Mouse (Mus musculus) midbrain, embryonic 11.5 days (tissue): ENCODE results near the gene Kif2c. TPM values are rescaled to one million over a fixed set of nuclear protein-coding genes. Genes with fewer than 3 reads are reported as not detected.
A peak's percentile ranks its signal among the peaks of the same experiment; 100 is the strongest.

Source experiments
- ATAC-seq: fragments of 200-750 bp; cut with Nextera tagmentation; 2 replicates; pipeline ENCODE4 v1.8.0; 2017; ENCODE audit warnings: moderate TSS enrichment, moderate library complexity; ENCODE audit not compliant: low FRiP score
- DNase-seq: peaks from one replicate; pipeline ENCODE4 v3.0.0; 2015; ENCODE audit warnings: low spot score; ENCODE audit errors: missing footprints
- H3K27ac ChIP-seq: fragments of 300-500 bp; sonication (generic); 2 replicates; pipeline ENCODE4 v1.5.1; 2014; ENCODE audit warnings: low read depth, low read length
- H3K27me3 ChIP-seq: fragments of 300-500 bp; sonication (generic); 2 replicates; pipeline ENCODE4 v1.6.1; 2014; ENCODE audit warnings: mild to moderate bottlenecking, low read length, moderate library complexity, mixed read lengths; ENCODE audit not compliant: control insufficient read depth, insufficient read depth
- H3K36me3 ChIP-seq: fragments of 300-500 bp; sonication (generic); 2 replicates; pipeline ENCODE4 v1.6.1; 2014; ENCODE audit warnings: mild to moderate bottlenecking, low read length, moderate library complexity, mixed read lengths; ENCODE audit not compliant: control insufficient read depth, insufficient read depth
- H3K4me1 ChIP-seq: fragments of 300-500 bp; sonication (generic); 2 replicates; pipeline ENCODE4 v1.6.1; 2014; ENCODE audit warnings: low read length; ENCODE audit not compliant: control insufficient read depth, insufficient read depth
- H3K4me2 ChIP-seq: fragments of 300-500 bp; sonication (generic); 2 replicates; pipeline ENCODE4 v1.6.1; 2014; ENCODE audit warnings: mild to moderate bottlenecking, moderate library complexity
- H3K4me3 ChIP-seq: fragments of 300-500 bp; sonication (generic); 2 replicates; pipeline ENCODE4 v1.5.1; 2014; ENCODE audit warnings: low read depth, low read length
- H3K9ac ChIP-seq: fragments of 300-500 bp; sonication (generic); 2 replicates; pipeline ENCODE4 v1.6.1; 2014; ENCODE audit warnings: low read length
- H3K9me3 ChIP-seq: fragments of 300-500 bp; sonication (generic); 2 replicates; pipeline ENCODE4 v1.6.1; 2016; ENCODE audit warnings: low read length; ENCODE audit not compliant: control insufficient read depth
- WGBS: fragments of 180-500 bp; shearing (Covaris S2); extraction: QIAGEN DNeasy Blood & Tissue Kit; methylation state at CpG from one replicate; pipeline ENCODE4 v1.1.7; 2014; 5-methylcytosine and 5-hydroxymethylcytosine counted together
- microRNA-seq: library from miRNA; unstranded; fragments of <30 nt; microRNA quantifications from one replicate; pipeline ENCODE4, GENCODE M21; 2017
- polyA plus RNA-seq: library from polyadenylated mRNA; unstranded; fragments of >200 nt; fragmentation: Nextera tagmentation; extraction: Ambion mirVana; gene quantifications from 2 replicates; pipeline ENCODE4 v1.2.1, GENCODE M21; 2014

Kif2c gene
- polyA plus RNA-seq, 1 experiment from 2014 or later = 103 TPM

DNA sequence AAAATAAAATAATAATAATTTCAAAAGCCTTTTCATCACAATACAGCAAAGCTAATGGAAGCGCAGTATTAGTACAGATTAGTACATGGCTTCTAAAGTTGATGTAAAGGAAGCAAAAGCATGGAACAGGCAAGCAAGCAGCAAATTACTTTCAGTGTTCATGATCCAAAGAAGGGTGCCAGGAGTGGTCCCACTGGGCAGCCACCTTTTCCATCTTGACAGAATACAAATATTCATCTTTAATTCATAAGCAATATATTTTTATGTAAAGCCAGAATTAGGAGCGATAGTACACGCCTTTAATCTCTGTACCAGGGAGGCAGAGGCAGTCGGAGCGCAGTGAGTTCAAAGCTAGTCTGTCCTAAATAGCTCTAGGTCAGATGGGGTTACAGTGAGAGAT is 62.8 kb downstream of the Kif2c start:
- Histone ChIP-seq H3K4me1 (peaks cover 6% of the 10 kb centered on the region), H3K27ac (peak overlapping the region; percentile 84), H3K9me3 (no peaks in the 10 kb centered on the region), H3K27me3 (no peaks in the 10 kb centered on the region), H3K4me2 (peak overlapping the region; percentile 99), H3K9ac (peak overlapping the region; percentile 78), H3K4me3 (peak overlapping the region; percentile 67), H3K36me3 (no peaks in the 10 kb centered on the region)
- WGBS = 70% methylated on average over 5 of the region's 5 CpGs
- ATAC-seq (peak; percentile 18; the same call in 1 of the 2 replicates), DNase-seq (peak; percentile 81)

DNA sequence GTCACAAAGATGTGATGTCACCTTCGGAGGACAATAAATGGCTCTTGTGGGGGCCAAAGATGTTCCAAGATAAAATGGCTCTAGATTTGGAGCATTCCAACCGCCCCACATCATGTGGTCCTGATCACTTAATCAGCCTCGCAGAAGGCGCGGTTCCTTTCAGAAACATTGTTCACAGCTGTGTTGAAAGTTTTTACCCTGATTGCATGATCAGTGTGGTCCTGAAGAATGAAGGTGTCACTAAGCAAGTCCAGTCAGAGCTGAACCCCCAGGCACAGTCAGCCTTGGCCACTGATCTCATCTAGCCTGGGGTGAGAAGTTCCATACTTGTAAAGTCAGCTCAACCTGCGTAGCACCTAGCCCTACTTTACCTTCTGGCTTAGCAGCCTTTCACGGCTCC is 64.5 kb downstream of the Kif2c start:
- no peak overlapping the region for H3K9ac ChIP-seq

DNA sequence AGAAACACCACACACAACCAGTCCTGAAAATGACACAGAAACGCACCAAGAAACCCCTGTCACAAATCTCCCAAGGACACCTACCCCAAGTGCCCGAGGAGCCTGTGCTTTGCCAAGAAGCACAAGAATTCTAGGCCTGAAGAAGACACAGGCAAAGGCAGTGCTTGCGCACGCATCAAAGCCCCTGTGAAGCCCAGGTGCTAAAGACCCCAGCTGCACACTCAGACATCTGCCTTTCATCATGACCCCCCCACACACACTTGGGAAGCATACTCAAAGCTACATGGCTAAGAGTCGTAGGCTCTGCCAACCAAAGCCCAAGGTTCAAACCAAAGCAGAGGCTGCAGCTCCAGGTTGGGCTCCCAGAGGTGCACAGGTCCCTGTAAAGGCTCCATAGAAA is 66.8 kb downstream of the Kif2c start:
- DNase-seq = peak; percentile 17
- H3K27me3 ChIP-seq = no peaks in the 10 kb centered on the region
- no peaks in the 10 kb centered on the region for H3K9me3 ChIP-seq
- 88% methylated on average over 5 of the region's 5 CpGs for WGBS
- no peak overlapping the region for H3K9ac ChIP-seq
- no peak overlapping the region for H3K27ac ChIP-seq
- peaks cover 4% of the 10 kb centered on the region for H3K36me3 ChIP-seq
- H3K4me2 ChIP-seq = no peak overlapping the region
- H3K4me3 ChIP-seq = no peak overlapping the region
- ATAC-seq = no peak
- peaks cover 3% of the 10 kb centered on the region for H3K4me1 ChIP-seq

More for the DNA sequence above, 64.5 kb downstream of the Kif2c start:
- H3K27me3 ChIP-seq = no peaks in the 10 kb centered on the region
- H3K4me1 ChIP-seq = peaks cover 5% of the 10 kb centered on the region
- no peak overlapping the region for H3K27ac ChIP-seq
- no peaks in the 10 kb centered on the region for H3K9me3 ChIP-seq
- H3K4me2 ChIP-seq = no peak overlapping the region
- DNase-seq = no peak
- no peak overlapping the region for H3K4me3 ChIP-seq
- H3K36me3 ChIP-seq = no peaks in the 10 kb centered on the region; the same call in 1 of the 2 replicates
- no peak for ATAC-seq
- WGBS = 93% methylated on average over 7 of the region's 7 CpGs

DNA sequence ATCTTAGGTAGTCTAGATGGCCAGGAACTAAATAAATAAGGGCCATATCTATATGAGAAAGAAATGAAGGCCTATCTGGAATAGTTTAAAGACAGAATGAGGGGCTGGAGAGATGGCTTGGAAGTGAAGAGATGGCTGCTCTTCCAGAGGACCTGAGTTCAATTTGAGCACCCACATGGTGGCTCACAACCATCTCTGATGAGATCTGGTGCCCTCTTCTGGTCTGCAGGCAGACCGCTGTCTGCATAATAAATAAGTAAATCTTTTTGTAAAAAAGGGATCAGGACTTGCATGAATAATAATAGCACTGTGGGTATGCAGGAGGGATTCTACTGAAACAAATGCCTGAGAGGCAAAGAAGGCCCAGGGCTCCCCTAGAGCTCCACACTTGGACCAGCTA is 69.2 kb downstream of the Kif2c start:
- no peak overlapping the region for H3K27ac ChIP-seq
- H3K27me3 ChIP-seq = no peaks in the 10 kb centered on the region
- DNase-seq = peak; percentile 61
- WGBS = 75% methylated on average over 1 of the region's 1 CpGs
- ATAC-seq = no peak
- H3K4me3 ChIP-seq = no peak overlapping the region
- no peak overlapping the region for H3K9ac ChIP-seq
- no peaks in the 10 kb centered on the region for H3K4me1 ChIP-seq
- H3K4me2 ChIP-seq = no peak overlapping the region
- H3K9me3 ChIP-seq = no peaks in the 10 kb centered on the region
- H3K36me3 ChIP-seq = peaks cover 4% of the 10 kb centered on the region

DNA sequence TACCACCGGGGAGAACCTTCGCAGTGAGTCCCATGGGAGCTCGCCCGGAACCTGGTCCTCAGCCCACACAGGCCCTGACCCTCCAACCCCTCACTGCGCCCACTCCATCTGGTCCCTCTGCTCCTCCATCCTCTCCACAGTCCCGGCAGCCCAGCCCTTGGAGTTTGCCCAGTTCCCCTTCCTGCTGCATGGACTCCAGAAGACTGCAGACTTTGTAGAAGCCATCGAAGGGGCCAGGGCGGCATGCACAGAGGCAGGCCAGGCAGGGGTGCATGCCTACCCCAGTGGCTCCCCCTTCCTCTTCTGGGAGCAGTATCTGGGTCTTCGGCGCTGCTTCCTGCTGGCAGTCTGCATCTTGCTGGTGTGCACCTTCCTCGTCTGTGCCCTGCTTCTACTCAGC is 71.5 kb downstream of the Kif2c start:
- no peak overlapping the region for H3K27ac ChIP-seq

DNA sequence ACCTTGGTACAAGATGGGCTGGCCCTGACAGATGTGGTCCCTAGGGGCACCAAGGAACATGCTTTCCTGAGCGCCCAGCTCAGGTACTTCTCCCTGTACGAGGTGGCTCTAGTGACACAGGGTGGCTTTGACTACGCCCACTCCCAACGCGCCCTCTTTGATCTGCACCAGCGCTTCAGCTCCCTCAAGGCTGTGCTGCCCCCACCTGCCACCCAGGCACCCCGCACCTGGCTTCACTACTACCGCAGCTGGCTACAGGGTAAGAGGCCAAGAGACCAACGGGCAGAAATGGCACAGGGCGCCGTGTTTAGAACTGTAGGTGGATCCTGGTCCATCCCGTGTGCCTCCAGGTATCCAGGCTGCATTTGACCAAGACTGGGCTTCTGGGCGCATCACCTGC is 72.2 kb downstream of the Kif2c start:
- Histone ChIP-seq H3K9me3 (no peaks in the 10 kb centered on the region), H3K9ac (no peak overlapping the region), H3K27me3 (no peaks in the 10 kb centered on the region), H3K4me2 (no peak overlapping the region), H3K27ac (no peak overlapping the region), H3K36me3 (peaks cover 4% of the 10 kb centered on the region), H3K4me1 (no peaks in the 10 kb centered on the region), H3K4me3 (no peak overlapping the region)
- DNase-seq = peak; percentile 45
- no peak for ATAC-seq
- WGBS = 91% methylated on average over 13 of the region's 13 CpGs

More for the DNA sequence above, 71.5 kb downstream of the Kif2c start:
- Histone ChIP-seq H3K9me3 (no peaks in the 10 kb centered on the region), H3K27me3 (no peaks in the 10 kb centered on the region), H3K36me3 (peaks cover 4% of the 10 kb centered on the region), H3K4me3 (no peak overlapping the region), H3K4me1 (no peaks in the 10 kb centered on the region), H3K4me2 (no peak overlapping the region), H3K9ac (no peak overlapping the region)
- DNase-seq = peak; percentile 54
- WGBS = 95% methylated on average over 11 of the region's 11 CpGs
- no peak for ATAC-seq

Small RNA genes lying within 50 kb of the gene (microRNA-seq; reads per million reads assigned to microRNA genes)
- not detected for gene Gm22398

Other genes with a start within 250 kb of the Kif2c start
- gene Urod, start 188.2 kb downstream of the Kif2c start, polyA plus RNA-seq = 85.2 and 95.6 TPM in 2 replicates
- 7.6 and 9.4 TPM in 2 replicates for gene Hectd3, start 187.3 kb downstream of the Kif2c start, polyA plus RNA-seq
- gene Eif2b3, start 163.2 kb downstream of the Kif2c start, polyA plus RNA-seq = 43.0 and 49.4 TPM in 2 replicates
- gene Ptch2, start 86.6 kb downstream of the Kif2c start, polyA plus RNA-seq = 3.6 and 5.0 TPM in 2 replicates
- 2.7 and 3.8 TPM in 2 replicates for gene Btbd19, start 56.9 kb downstream of the Kif2c start, polyA plus RNA-seq
- not detected in 2 replicates for gene Tctex1d4, start 55.8 kb downstream of the Kif2c start, polyA plus RNA-seq
- gene Plk3, start 48.7 kb downstream of the Kif2c start, polyA plus RNA-seq = 28.0 and 32.8 TPM in 2 replicates
- 780 and 794 TPM in 2 replicates for gene Rps8, start 26.4 kb downstream of the Kif2c start, polyA plus RNA-seq
- gene Tmem53, start 69.3 kb upstream of the Kif2c start, polyA plus RNA-seq = 7.5 and 8.4 TPM in 2 replicates
- gene Armh1, start 69.5 kb upstream of the Kif2c start, polyA plus RNA-seq = 0.34 and 0.40 TPM in 2 replicates